Mouse (Mus musculus): Measurements from ENCODE around the gene Me3. TPM values are rescaled to one million over a fixed set of nuclear protein-coding genes. Genes with fewer than 3 reads are reported as not detected.

Me3 gene
- polyA plus RNA-seq, 1 experiment from 2014 or later = 3.6 TPM

DNA sequence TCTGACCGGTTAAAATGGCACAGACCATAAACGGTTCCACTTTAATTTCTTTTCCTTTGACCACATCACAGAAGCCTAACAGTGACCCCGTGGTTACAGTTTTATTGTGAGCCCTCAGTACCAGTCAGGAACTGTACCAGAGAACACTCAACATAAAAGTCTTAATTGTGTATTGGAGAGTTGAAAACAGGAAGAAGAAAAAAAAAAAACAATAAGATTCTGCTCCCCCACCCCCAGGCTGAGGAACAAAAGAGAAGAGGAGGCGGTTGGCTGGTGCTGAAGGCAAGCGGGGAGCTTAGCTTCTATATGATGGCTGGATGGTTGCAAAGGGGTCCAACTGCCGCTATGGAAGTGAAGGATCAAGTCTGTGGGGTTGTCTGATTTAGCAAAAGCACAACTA, 210.9 kb downstream of the Me3 start:
- no peak overlapping the region for H3K4me3 ChIP-seq (replicated peaks)
- no peak for ATAC-seq
- no peak overlapping the region for H3K9ac ChIP-seq
- H3K36me3 ChIP-seq = no peaks in the 10 kb centered on the region
- no peaks in the 10 kb centered on the region for H3K9me3 ChIP-seq
- no peak overlapping the region for H3K4me2 ChIP-seq (replicated peaks)
- H3K4me1 ChIP-seq (replicated peaks) = peaks cover 7% of the 10 kb centered on the region; the same call in 1 of the 2 replicates
- H3K27me3 ChIP-seq (replicated peaks) = no peaks in the 10 kb centered on the region
- no peak overlapping the region for H3K27ac ChIP-seq
- 69% methylated on average over 6 of the region's 6 CpGs for WGBS

DNA sequence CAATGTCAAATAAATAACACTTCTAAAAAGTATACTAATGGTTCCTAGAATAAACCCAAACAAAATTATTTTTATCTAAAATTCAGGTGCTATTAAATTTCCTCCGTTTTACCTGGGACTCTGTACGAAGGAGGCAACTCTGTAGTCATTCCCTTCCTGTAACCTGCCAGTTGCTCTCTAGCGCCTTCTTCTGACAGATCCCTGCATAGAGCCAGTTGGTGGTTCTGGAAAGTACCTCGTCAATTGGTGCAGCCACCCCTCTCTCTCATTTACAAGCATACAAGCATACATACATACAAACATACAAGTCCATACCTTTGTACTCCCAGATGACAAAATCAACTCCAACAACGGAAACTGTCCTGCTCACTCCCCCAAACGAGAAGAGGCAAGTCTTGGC, 211.3 kb downstream of the Me3 start:
- ATAC-seq = no peak
- Histone ChIP-seq H3K4me2 (replicated peaks) (no peak overlapping the region), H3K4me3 (replicated peaks) (no peak overlapping the region), H3K27me3 (replicated peaks) (no peaks in the 10 kb centered on the region), H3K4me1 (replicated peaks) (peaks cover 7% of the 10 kb centered on the region; the same call in 1 of the 2 replicates), H3K36me3 (no peaks in the 10 kb centered on the region), H3K9ac (no peak overlapping the region), H3K9me3 (no peaks in the 10 kb centered on the region), H3K27ac (no peak overlapping the region)
- 34% methylated on average over 6 of the region's 6 CpGs for WGBS

DNA sequence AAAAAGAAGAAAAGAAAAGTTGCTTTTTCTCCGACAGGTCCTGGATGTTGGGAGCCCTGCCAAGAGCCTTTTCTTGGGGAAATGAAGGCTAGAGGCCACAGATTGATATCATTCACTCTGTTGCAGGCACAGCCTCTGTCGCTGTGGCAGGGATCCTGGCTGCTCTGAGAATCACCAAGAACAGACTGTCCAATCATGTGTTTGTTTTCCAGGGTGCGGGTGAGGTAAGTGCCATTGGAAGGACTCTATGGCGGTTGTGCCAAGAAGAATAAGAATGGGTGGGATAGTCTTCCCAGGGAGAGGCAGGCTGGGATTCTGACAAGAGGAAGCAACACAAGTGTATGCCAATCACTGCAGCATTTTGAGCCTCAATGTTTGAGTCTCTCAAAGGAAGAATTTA, 213.5 kb downstream of the Me3 start:
- no peak overlapping the region for H3K4me2 ChIP-seq (replicated peaks)
- no peaks in the 10 kb centered on the region for H3K36me3 ChIP-seq
- 75% methylated on average over 4 of the region's 4 CpGs for WGBS
- no peaks in the 10 kb centered on the region for H3K9me3 ChIP-seq
- no peak overlapping the region for H3K9ac ChIP-seq
- H3K27me3 ChIP-seq (replicated peaks) = no peaks in the 10 kb centered on the region
- ATAC-seq = no peak
- H3K4me1 ChIP-seq (replicated peaks) = peaks cover 4% of the 10 kb centered on the region; the same call in 1 of the 2 replicates
- no peak overlapping the region for H3K27ac ChIP-seq
- no peak overlapping the region for H3K4me3 ChIP-seq (replicated peaks)

GRCm38 (mm10) chr7:89850510-89850909, 218.3 kb downstream of the Me3 start:
- Histone ChIP-seq H3K9ac (no peak overlapping the region), H3K36me3 (no peaks in the 10 kb centered on the region), H3K27me3 (replicated peaks) (no peaks in the 10 kb centered on the region), H3K4me1 (replicated peaks) (no peaks in the 10 kb centered on the region), H3K4me2 (replicated peaks) (no peak overlapping the region), H3K9me3 (no peaks in the 10 kb centered on the region), H3K4me3 (replicated peaks) (no peak overlapping the region), H3K27ac (no peak overlapping the region)
- no peak for ATAC-seq
- WGBS = 68% methylated on average over 3 of the region's 3 CpGs

DNA sequence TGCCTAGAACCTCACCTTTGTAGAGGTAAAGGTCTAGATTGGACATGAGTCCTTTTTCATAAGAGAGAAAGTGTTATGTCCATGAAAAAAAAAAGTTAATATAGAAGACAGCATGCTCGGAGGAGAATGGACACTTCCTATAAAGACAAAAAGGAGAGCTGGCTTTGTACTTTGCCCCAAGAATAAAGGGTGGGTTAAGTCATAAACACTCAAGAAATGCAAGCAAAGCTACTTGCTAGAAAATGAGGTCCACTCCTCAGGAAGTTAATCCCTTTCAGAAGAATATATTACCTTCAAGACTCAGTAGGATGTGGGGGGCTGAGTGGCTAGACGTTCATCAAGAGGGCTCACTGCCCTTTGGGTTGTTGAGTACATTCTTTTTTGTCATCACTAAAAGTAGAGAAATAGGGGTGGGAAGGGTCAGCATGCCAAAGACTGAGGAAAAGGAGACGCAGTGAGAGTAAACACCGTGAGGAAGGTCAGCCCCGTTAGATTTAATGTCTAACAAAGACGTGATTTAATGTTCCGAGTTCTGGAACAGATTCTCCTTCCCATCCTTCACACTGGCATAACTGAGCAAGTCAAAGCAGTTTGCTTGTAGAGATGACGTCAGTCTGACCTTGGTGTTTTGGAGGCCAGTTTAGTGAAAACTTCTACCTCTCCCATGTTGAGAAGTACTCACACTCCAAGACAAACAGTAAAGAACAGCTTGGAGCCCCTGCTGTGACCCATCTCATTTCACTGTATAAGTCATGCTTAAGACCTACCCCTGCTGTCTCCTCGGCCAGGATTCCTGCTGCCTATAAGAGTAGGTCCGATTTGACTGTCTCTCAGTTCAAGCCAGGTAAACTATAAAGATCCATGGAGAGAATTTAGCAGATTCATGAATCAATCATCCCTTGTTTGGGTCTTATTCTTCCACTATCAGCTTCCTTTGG, 220.2 kb downstream of the Me3 start:
- 51% methylated on average over 10 of the region's 10 CpGs for WGBS
- Histone ChIP-seq H3K4me2 (replicated peaks) (no peak overlapping the region), H3K9ac (no peak overlapping the region), H3K9me3 (no peaks in the 10 kb centered on the region), H3K27ac (no peak overlapping the region), H3K36me3 (no peaks in the 10 kb centered on the region), H3K27me3 (replicated peaks) (no peaks in the 10 kb centered on the region), H3K4me1 (replicated peaks) (no peaks in the 10 kb centered on the region), H3K4me3 (replicated peaks) (no peak overlapping the region)
- ATAC-seq = peak; percentile 51

DNA sequence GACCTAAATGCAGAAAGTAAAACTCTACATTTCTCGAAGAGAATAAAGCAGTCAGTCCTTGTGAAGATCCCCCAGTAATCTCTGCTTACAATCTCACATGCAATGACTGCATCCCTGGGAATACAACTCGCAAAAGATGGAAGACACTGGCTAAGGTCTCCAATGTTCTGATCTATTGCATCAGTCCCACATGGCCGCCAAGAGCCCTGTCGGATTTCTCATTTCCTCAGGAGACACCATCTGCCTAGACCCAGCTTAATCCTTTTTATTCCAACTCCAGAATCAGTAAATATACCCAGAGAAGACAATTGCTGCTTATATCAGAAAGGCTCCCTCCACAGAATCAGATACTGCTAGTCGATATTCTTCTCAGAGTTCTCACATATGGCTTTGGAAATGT, 220.9 kb downstream of the Me3 start:
- H3K4me3 ChIP-seq (replicated peaks) = no peak overlapping the region
- H3K27me3 ChIP-seq (replicated peaks) = no peaks in the 10 kb centered on the region
- no peaks in the 10 kb centered on the region for H3K36me3 ChIP-seq
- no peak overlapping the region for H3K27ac ChIP-seq
- no peaks in the 10 kb centered on the region for H3K9me3 ChIP-seq
- no peak overlapping the region for H3K9ac ChIP-seq
- H3K4me1 ChIP-seq (replicated peaks) = no peaks in the 10 kb centered on the region
- 82% methylated on average over 5 of the region's 5 CpGs for WGBS
- no peak for ATAC-seq
- H3K4me2 ChIP-seq (replicated peaks) = no peak overlapping the region

DNA sequence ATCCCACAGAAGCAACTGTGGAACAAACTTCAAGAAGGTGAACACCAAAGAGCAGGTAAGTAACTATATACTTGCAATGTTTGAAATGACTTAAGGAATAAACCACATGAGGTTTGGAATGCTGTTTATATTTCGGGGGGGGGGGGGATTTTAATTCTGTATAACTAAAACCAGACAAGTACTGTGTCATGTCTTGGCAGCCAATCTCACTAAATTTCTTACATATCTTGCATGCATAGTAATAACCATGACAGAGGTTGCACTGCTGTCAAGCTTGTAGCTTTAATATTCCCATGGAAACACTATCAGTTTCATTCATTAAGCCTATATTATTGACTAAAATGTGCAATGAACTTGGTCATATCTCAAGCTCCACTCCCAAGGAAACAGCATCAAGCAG, 223.0 kb downstream of the Me3 start:
- no peak overlapping the region for H3K4me3 ChIP-seq (replicated peaks)
- ATAC-seq = no peak
- H3K4me1 ChIP-seq (replicated peaks) = no peaks in the 10 kb centered on the region
- no peak overlapping the region for H3K4me2 ChIP-seq (replicated peaks)
- no peaks in the 10 kb centered on the region for H3K36me3 ChIP-seq
- no peaks in the 10 kb centered on the region for H3K9me3 ChIP-seq
- H3K27ac ChIP-seq = no peak overlapping the region
- 79% methylated on average over 1 of the region's 1 CpGs for WGBS
- no peaks in the 10 kb centered on the region for H3K27me3 ChIP-seq (replicated peaks)
- H3K9ac ChIP-seq = no peak overlapping the region

DNA sequence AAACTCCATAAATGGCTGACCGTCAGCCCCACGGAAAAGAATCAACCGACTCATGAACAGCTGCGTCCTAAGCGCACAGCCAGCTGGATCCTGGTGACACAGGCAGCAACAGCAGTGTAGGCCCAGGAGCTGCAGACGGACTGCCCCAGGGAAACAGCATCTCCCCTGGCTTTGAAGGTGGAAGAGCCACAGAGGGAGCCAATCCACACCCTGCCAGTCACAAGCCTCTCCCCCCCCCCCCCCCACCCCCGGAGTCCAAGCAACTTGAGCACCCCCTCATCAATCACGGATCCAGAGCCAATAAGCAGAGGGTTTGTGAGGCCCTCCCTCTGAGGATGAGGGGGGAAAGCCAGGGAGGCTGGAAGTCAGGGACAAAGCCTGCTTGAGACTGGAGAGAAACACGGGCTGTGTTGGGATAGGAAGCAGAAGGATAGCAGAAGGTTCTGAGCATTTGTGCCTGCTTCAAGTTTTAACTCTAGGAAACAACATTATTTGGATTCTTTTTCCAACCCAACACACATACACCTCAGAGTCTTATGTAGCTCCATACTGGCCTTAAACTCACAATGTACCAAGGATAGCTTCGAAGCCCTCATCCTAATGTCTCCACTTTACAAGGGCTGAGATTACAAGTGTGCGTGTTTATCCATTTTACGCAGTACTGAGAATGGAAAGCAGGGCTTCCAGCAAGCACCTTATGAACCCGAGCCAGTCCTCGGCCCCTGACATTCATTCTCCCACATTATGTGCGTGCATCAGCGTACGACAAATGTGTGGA, 224.4 kb downstream of the Me3 start:
- ATAC-seq = 0 out of 2 replicates have a peak, but pooled peaks have one; percentile 58
- no peak overlapping the region for H3K4me3 ChIP-seq (replicated peaks)
- no peaks in the 10 kb centered on the region for H3K4me1 ChIP-seq (replicated peaks)
- H3K4me2 ChIP-seq (replicated peaks) = no peak overlapping the region
- H3K9ac ChIP-seq = no peak overlapping the region
- H3K36me3 ChIP-seq = no peaks in the 10 kb centered on the region
- WGBS = 62% methylated on average over 16 of the region's 17 CpGs
- H3K9me3 ChIP-seq = no peaks in the 10 kb centered on the region
- H3K27ac ChIP-seq = peak overlapping the region; percentile 4; the same call in 1 of the 2 replicates
- no peaks in the 10 kb centered on the region for H3K27me3 ChIP-seq (replicated peaks)

DNA sequence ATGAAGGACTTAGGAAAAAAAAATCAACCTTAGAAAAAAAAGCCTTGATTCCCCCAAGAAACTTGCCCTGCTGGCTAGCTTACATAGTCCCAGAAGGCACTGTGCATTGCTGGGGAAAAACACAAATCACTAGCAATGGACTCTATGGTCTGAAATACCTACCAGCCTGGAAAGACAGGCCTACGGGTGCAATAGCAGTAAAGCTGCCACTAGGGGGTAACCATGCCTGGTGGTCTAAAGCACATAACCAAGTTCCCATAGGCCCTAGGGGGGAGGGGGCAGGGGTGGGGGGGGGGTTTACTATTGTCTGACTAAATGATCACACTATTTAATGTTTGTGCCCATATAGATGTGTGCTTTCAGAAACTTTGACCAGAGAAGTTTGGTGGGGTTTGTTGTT, 232.6 kb downstream of the Me3 start:
- Histone ChIP-seq H3K9me3 (no peaks in the 10 kb centered on the region), H3K36me3 (no peaks in the 10 kb centered on the region), H3K27me3 (replicated peaks) (no peaks in the 10 kb centered on the region), H3K4me1 (replicated peaks) (no peaks in the 10 kb centered on the region), H3K27ac (no peak overlapping the region), H3K4me3 (replicated peaks) (no peak overlapping the region), H3K9ac (no peak overlapping the region), H3K4me2 (replicated peaks) (no peak overlapping the region)
- 96% methylated on average over 1 of the region's 1 CpGs for WGBS
- ATAC-seq = no peak

GRCm38 (mm10) chr7:89867221-89867620, 235.0 kb downstream of the Me3 start:
- no peak for ATAC-seq
- no peaks in the 10 kb centered on the region for H3K36me3 ChIP-seq
- 69% methylated on average over 5 of the region's 5 CpGs for WGBS

DNA sequence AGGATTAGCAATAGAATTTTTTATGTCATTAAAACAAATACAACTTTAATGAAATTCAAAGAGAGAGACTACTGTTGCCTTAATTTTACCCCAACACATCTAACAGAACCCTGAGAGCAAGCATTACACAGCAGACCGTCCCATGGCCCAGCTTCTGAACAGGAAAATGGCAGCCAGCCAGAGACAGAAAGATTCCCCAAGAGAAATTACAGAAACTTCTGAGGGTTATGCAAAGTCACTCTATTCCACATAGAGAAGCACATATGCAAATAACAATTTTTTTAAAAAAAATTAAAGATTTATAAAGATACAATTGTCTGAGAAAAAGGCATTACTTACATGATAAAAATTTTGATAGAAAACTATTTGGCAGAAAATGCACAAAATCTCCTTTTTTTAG, 247.5 kb downstream of the Me3 start:
- Histone ChIP-seq H3K36me3 (no peaks in the 10 kb centered on the region), H3K4me3 (replicated peaks) (no peak overlapping the region)

More at GRCm38 (mm10) chr7:89867221-89867620, 235.0 kb downstream of the Me3 start:
- Histone ChIP-seq H3K4me1 (replicated peaks) (no peaks in the 10 kb centered on the region), H3K4me3 (replicated peaks) (no peak overlapping the region), H3K27me3 (replicated peaks) (no peaks in the 10 kb centered on the region), H3K9me3 (no peaks in the 10 kb centered on the region), H3K4me2 (replicated peaks) (no peak overlapping the region), H3K9ac (no peak overlapping the region), H3K27ac (no peak overlapping the region)

GRCm38 (mm10) chr7:89884551-89884950, 252.4 kb downstream of the Me3 start:
- Histone ChIP-seq H3K4me2 (replicated peaks) (no peak overlapping the region), H3K4me3 (replicated peaks) (no peak overlapping the region), H3K27me3 (replicated peaks) (no peaks in the 10 kb centered on the region), H3K27ac (no peak overlapping the region), H3K9ac (no peak overlapping the region), H3K36me3 (no peaks in the 10 kb centered on the region), H3K4me1 (replicated peaks) (no peaks in the 10 kb centered on the region), H3K9me3 (no peaks in the 10 kb centered on the region)
- WGBS = 48% methylated on average over 3 of the region's 3 CpGs
- ATAC-seq = peak; percentile 6; the same call in 1 of the 2 replicates

More for the DNA sequence above, 247.5 kb downstream of the Me3 start:
- Histone ChIP-seq H3K4me2 (replicated peaks) (no peak overlapping the region), H3K9me3 (no peaks in the 10 kb centered on the region), H3K4me1 (replicated peaks) (no peaks in the 10 kb centered on the region), H3K27ac (no peak overlapping the region), H3K9ac (no peak overlapping the region), H3K27me3 (replicated peaks) (no peaks in the 10 kb centered on the region)
- 56% methylated on average over 1 of the region's 1 CpGs for WGBS
- no peak for ATAC-seq
